Mouse (Mus musculus) c-Kit-positive CD71-positive TER-119-positive erythroid progenitor cells, embryonic 14.5 days (primary cell): ENCODE data around the gene Tmem139.

ENCODE experiments used
- DNase-seq: peaks from one replicate; pipeline ENCODE4 v3.0.0-alpha.2; 2013; ENCODE audit warnings: low spot score

Gene Tmem139

DNA sequence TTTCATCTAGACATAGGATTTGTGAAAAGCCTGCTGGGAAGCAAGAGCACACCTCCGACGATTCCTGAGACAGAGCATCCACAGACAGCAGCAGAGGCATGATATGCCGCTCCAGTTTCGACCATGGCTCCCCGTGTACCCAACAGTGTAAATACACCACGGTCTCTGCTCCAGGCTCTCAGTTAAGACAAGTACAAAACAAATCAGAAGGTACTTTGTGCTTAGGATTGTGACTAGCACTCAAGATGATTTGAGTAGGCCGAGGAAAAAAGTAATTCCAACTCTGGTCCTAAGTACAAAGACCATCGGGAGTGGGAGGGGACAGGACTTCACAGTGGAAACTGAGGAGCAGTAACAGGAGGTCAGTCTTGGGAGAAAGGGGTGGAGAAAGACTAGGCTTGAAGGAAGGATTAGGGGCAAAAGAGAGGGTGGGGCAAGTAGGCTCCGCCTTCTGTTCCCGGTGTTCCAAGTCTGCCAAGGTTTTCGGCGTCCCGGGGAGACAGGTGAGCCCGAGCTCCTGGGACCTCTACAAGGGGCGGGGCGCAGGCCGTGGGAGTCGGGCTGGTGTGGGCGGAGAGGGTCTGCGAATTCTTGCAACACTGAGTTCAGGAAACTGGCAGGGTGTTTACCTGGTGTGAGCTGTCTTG, at the start of gene Tmem139:
Gene Tmem139, plus strand, starts transcription at position 447 of the 647 bp plus-strand sequence.
- no peak for DNase-seq

DNA sequence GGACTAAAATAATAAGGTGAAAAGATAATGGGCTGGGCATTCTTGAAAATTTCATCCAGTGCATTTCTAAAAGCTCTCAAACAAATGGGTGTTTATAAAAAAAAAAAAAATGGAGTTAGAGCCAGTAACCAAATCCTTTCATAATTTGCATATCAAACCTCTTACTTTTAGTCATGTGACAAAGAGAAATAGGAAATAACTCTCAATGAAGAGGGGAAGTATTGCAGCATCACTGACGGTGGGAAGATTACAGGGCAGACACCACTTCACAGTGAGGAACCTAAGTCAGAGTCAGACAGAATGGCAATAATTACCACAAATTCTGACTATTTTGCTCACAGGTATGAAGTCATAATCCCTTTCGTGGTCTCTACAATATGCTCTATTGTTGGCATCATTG, 46.7 kb upstream of the Tmem139 start, which contains the start of gene Tas2r144:
Gene Tas2r144, plus strand, starts transcription at position 301 of the 400 bp plus-strand sequence.
- DNase-seq, result no peak

DNA sequence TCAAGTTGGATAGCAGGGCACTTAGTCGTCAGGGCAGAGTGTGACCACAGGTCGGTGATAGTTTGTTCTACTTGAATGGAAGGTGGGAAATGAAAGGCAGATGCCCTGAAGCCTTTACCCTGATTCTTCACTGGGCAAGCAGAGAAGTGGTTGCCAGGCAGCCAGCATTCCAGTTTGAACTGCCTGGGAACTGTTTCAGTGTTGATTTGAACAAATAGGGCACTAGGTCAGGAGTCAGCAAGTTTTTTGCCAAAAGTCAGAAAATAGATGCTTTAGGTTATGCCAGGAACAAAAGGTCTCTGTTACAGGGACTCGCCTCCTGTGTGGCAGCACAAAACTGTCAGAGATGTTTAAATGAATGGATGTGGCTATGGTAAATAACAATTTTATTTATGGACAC, 39.5 kb upstream of the Tmem139 start:
- no peak for DNase-seq

DNA sequence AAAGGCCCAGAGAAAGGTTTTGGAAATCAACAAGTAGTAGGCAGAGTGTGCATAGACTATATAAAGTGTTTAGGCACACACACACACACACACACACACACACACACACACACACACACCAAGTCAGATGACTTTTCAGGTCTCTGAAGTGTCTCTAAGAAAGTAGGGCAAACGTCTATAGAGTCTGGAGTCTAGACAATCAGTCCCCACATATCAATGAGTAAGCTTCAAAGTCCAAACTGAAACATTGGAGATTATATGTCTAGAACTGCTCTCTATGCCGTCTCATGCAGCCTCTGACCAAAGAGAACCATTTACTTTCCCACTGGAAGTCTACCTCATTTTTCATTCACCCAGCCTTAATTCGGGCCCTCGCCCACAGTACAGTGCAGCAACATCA, 36.7 kb upstream of the Tmem139 start:
- no peak for DNase-seq

DNA sequence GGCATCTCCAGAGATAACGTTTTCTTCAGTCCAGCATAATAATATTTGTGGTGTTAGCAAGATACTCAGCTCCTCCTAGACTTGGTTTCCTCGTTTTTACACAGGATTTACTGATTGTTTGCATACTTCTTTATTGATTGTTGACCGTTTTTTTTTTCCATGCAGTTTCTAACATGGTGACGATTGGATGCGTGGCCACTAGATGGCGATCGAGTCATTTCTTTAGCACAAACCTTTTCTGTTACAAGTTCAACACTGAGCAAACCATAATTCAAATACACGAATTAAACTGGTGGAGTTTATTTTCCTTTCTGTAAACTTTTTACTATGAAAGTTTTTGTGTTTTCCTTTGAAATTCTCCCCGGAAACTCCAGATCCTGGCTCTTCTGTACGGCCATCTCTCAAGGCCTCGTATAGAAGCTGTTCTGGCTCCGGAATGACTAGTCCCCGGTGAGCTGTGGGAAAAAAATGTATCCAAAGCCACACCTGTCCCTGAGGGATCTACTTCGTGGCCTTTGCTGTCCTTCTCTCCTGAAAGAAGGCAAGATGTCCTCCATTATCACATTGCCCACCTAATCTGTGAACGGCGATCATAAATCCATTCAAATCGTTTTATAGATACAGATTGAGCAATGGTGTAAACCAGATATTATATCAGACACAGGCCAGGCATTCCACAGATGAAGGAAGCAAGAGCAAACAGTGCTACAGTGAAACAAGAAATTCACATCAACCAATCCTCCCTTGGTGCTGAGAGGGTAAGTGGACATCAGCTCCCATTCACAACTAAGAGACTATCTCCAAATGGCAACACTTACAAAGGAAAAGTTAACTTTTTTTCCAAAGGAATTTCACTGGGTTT, 34.3 kb upstream of the Tmem139 start:
- DNase-seq, result peak; percentile 69

DNA sequence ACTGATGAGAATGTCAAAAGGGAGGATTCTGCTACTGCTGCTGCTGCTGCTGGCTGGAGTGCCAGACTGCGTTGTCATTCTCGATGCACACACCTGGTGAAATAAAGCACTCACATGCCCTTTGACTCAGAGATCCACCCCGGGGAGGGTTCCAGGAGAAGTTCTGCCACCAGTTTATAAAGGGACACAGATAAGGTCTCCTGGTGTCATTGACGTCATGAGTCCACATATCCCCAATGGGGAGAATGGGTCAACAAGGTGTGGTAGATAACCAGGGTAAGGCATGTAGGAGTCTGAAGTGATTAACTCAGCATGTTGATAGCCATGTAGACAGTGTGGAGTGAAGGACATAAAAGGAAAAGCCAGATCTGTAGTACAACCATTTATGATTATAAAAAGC, 32.2 kb upstream of the Tmem139 start:
- no peak for DNase-seq

DNA sequence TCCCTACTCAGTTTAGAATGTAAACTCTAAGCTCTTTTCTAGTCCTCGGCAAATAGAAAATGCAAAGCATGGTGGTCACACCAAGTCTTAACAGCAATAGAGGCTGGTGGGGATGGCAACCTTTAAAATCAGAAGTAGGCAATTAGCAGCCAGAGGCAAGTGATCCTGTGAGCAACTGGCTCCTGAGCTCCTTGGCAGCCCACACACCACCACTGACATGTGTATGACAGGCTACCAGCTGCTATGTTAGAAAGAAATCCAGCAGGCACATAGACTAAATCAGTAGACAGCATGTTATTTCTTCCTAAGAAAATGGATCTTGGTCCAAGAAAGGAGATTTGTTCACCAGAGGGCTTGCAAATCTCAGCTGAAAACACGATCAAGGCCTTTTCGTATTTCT, 30.6 kb upstream of the Tmem139 start:
- DNase-seq, result no peak

DNA sequence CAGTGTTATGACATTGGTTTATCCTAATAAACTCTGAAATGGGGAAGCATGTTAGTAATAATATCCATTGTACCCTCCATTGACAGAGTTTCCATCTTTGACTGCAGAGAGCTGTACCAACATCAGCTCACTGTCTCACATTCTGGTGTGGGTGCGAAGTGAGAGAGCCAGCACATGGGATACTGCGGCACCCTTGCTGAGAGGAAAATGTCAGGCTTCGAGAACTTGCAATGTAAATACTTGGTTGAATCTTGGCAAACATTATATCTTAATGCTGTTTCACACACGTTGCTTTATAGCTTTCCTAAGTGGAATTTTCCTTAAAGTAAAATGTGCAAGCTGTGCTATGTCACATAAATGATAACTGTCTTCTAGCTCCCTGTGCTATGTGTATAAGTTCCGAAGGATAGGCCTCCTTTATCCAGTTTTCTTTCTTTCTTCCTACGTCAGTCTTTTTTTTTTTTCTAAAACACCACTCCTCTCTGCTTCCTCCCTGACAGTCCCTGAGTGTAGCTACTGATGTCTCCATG, 24.4 kb upstream of the Tmem139 start:
- no peak for DNase-seq

DNA sequence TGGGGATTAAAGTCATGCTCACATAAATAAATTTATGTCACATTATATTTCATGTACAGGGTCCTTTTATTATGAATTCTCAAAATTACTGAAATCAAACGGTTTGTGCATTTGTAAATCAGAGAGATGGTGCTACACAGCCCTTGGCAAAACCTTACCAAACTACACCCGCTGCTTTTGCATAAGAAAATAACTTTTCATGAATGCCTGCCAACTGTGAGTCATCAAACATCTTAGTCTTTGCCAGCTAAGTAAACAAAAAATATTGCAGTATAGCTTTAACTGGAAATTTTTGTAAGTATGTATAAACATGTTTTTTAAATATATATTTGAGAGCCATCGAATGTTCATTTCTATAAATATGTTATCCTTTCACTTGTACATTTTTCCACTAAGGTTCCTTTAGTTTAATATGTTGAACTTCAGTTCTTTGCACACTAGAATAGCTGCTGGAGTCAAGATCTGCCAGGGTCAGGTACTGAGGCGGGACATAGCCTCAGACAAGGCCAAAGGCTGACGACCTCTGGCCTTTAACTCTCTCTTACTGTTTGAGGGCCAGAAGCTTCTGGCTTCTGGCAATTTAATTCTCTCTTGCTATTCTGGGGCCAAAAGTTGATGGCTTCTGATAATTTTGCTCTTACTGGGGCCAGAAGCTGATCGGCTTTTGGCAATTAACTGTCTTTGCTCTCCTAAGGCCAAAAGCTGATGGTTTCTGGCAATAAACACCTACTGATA, 20.3 kb upstream of the Tmem139 start:
- no peak for DNase-seq

DNA sequence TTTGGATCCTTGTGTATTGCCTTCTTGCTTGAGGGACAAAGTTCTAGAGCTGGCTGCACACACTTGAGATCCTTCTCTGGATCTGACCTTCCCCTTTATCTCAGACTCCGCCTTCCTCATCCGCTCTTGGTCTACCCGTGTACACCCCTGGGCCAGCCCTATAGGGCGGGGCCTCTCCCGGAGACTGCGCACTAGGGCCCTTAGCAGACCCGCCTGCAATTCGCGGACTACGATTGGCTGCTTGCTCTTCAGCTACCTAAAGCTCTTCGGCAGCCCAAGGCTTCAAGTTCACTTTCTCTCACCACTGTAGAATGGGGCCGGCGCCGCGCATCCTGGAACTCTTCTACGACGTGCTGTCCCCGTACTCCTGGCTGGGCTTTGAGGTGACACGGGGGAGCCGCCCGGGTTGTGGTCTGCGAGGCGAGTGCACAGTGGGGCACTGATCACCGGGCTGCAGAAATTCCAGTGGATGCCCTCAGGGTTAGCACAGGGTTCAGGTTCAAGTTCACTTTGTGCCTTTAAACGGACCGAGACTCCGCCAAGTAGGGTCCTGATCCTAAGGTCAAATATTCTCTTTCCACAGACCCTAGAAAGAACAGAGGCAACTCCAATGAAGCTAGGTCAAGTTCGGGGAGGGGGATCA, 15.9 kb upstream of the Tmem139 start, which contains the start of gene Gstk1:
Gene Gstk1, plus strand, starts transcription at position 225 of the 643 bp plus-strand sequence.
- DNase-seq, result peak; percentile 83

DNA sequence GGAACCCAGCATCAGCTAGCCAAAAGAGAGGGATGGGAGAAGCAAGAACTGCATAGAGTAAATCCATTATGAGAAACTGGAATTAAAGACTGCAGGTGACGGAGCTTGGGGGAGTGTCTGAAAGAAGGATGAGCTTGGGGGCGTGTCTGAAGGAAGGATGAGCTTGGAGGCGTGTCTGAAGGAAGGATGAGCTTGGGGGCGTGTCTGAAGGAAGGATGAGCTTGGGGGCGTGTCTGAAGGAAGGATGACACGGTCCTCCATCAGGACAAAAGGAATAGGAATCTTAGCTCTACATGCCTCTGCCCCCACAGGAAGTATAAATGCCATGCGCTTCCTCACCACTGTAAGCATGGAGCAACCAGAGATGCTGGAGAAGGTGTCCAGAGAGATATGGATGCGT, 14.6 kb upstream of the Tmem139 start:
- DNase-seq, result peak; percentile 33

DNA sequence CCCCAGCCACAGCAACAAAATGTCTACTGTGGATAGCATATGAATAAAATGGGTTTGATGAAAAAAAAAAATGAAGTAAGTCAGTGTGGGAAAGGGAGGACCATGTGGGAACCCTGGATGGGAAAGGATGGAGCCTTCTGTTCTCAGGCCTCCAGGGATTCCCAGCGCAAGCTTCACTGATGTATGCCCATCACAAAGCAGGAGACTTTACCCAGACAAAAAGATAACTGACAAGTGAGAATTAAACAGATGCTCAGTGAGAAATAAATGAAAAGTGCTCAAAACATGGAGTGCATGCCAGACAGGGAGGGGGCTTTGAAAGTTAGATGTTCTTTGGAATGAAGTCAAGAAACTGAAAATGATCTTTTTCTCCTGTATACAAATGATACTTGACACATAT, 13.8 kb upstream of the Tmem139 start:
- DNase-seq, result no peak

DNA sequence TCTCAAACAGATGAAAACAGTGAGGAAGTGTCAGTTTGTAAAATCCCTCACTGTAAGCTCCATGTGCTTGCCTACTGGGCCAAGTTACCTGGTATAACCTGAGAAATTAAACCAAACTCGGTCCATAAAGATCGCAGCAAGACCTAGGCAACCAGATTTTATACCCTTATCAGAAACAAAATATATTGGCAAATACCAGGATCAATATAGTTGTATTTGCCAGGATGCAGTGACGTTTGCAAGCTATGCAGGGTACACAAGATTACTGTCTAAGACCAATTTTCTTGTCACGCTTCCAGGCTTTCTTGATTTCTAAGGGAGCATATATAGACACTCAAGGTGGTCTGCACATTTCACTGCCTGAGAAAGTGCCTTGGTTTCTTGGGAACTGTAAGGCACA, 10.0 kb upstream of the Tmem139 start:
- no peak for DNase-seq

DNA sequence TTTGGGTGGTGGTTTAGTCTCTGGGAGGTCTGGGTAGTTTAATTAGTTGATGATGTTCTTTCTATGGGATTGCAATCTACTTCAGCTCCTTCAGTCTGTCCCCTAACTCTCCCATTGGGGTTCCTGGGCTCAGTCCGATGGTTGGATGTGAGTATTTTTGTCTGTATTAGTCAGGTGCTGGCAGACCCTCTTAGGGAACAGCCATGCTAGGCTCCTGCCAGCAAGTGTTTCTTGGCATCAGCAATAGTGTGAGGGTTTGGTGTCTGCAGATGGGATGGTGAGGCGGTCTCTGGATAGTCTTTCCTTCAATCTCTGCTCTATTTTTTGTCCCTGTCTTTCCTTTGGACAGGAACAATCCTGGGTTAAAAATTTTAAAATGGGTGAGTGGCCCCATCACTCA, 8.7 kb upstream of the Tmem139 start:
- no peak for DNase-seq

DNA sequence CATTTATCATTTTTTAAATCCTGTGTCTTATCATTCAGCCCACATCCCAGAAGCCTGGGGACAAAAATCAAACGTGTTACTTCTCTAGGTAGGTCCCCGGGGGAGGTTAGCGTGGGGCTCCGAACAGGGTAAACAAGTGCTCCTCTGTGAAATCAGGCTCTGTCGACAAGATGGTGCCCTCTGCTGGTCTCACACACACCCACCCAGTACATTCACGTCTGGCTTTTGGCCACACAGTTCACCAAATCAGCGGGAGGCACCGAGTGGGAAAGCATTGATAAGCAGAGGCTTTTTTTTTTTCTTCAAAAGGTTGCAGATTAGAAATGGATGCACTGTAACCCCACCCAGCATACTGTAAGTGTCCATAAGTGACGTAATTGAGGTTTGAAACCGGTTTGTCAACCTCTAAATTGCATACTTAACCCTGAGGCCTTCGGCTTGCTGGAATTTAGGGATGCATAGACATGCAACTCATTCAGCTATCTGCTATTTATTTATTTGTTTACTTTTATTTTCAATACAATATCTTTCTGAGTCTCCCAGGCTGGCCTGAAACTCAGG, 4.4 kb upstream of the Tmem139 start:
- peak; percentile 72 for DNase-seq

DNA sequence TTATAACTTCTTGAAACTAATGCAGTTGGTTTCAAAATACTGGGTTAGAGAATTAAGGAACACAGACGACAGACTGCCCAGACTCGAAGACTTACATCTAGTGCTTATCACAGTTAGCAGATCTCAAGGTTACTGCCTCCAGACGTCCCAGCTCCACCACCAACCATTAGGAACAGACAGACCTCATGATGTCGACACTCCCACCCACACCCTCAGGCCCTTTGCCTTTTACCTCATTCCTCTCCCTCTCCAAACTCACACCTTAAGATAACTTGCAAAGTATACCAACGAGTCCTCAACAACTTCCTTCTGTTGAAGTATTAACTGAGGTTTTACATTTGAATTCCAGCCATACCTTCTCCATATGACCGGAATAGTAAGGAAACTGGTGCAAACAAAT, 1.3 kb upstream of the Tmem139 start:
- DNase-seq, result no peak

DNA sequence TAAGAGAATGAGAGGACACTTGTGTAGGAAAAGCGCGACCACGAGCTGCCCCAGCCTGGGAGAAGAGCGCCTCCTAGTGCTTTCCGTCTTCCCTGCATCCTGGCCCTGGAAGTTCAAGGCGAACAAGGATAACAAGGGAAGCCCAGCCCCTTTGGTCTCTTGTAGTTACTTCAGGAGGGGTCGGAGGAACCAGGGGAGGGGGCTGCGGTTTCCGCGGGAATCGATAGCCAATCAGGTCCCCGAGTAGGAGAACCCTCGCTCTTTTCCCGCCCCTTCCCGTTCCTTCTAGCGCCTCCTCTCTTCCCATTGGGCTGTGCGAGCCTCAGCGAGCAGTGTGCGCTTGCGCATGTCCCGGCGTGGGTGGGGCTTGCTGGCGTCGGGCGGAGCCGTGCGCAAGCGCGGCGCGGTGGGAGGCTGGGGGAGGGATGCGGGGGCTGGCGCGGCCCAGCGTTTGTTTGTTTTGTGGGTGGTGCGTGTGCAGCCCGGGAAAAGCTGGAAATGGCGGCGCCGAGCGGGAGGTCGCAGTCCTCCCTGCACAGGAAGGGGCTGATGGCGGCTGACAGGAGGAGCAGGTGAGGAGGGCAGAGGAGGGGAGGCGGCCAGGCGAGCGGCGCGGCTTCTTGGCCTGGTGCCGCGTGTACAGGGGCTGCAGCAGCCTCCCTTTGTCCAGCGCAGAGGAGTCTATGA, 3.0 kb downstream of the Tmem139 start, which contains the start of gene Casp2:
Gene Casp2, plus strand, starts transcription at position 360 of the 687 bp plus-strand sequence.
- DNase-seq, result peak; percentile 97

DNA sequence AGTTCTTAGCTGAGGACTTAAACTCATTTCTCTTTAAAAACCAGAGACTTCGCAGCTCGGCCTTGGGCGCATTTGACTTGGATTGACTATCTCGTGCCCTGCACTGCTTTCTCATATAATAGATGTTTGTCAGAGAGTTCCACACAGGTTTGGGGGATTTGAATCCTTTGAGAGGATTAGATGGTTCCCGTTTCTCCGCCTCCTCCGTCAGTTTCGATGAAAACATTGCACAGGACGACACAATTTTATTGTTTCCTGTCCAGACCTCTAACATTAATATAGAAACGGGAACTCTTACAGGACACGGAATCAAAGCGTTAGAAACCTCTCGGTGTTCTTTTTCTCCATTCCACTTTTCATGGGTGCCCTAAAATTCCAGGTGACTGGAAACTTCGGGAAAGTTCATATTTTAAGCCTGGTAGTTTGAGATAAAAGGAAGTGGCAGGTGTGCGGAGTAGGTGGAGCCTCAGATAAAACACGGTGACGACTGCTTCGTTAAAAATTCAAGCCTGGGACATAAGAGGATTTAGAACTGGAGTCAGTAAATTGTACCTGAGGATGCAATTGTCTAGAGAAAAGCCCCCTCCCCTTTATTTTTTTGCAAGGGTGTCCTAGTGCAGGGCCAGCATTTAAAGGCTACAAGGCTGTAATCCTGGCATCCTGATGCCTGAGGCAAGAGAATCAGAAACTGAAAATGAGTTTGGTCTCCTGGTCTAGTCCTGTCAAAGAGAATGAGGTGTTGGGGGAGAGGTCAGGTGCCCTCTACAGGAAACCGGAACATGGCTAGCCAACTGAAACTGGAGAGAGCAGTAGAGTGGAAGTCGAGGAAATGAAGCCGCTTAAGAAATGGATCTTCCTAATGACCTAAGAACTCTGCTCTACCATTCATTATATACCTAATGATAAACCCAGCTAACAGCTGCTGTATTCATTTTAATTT, 3.9 kb downstream of the Tmem139 start:
- DNase-seq, result peak; percentile 64

DNA sequence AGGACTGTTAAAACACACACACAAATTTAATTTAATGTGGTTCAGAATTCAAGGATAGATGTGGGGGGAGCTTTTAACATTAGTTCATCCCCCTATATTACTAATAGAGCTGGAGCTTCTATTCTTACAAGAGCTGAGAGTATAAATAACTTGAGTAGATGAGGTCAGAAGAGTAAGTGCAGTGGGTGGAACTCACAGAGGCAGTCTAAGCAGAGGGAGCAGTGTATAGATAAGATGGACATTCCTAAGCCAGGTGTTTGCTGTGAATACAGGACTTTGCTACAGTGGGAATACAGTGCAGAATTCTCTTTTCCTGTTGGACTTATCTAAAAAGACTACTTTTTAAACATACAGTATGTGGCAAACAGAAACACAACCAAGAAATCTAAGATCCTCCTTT, 9.0 kb downstream of the Tmem139 start:
- DNase-seq, result no peak

DNA sequence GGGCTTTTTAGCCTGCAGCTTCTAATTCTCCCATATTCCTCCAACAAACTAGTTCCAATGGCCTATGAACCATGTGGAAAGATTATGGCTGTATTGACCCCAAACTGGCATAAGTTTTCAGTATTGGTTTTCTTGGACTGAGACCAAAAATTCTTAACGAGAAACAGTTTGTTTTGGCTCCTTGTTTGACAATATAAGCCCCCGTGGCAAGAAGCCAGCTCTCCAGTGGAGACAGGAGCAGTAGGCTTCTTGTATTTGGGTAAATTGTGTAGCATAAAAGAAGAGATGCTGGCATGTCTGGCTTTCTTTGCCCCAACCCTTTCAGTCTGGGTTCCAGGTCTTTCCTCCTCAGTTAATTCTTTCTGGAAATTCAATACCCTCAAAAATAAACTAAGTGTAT, 14.4 kb downstream of the Tmem139 start:
- no peak for DNase-seq
